Mouse (Mus musculus): Measurements from ENCODE around the gene Atp9a. TPM values are rescaled to one million over a fixed set of nuclear protein-coding genes. Genes with fewer than 3 reads are reported as not detected.

Atp9a gene
- total RNA-seq, 1 experiment: 41.5 TPM

DNA sequence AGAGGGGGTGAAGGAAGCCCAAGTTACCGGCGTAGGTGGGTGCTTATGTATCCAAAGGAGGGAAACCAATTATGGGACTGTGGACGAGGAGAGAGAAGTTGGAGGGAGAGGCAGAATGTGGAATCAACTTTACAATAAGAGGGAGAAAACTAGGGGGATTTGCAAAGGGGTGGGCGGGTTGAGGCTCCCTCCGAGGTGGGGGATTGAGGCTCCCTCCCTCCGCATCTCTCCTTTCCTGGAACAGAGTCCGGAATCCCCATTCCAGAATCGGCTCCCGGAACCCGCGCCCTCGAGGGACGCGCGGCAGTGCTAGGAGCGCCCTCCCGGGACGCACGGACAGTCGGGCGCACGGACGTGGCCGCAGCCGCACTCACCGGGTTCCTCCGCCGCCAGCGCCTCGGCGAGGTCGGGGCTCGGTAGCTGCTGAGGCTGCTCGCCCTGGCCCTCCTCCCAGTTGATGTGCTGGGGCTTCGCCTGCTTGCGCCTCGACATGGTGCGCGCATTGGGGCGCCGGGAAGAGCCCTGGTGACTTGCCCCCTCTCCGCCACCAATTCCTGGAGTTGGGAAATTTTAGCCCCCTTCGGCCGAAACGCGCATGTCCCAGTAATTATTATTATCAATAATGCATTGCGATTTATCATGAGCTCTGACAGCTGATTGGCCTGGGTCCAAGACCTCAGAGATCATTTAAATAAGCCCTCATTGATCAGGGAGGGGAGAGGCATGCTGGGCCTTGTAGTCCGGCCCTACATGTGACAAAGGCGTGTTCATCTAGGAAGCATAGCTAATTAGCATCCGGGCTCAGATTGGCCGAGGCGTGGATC lies 24.5 kb upstream of the Atp9a start:
- Histone ChIP-seq H3K9ac (ENCODE audit: insufficient read depth, low read depth, low read length, poor library complexity, severe bottlenecking) (peak overlapping the region; percentile 87), H3K4me1 (ENCODE audit: control insufficient read depth in 2 of 2, insufficient read depth in 2 of 2, low read length in 2 of 2, poor library complexity in 1 of 2) (peaks cover 9 to 16% of the 10 kb centered on the region in 2 experiments), H3K27ac (ENCODE audit: insufficient read depth, low read depth, low read length, poor library complexity, severe bottlenecking) (peak overlapping the region; percentile 99), H3K4me3 (ENCODE audit: insufficient read depth in 1 of 2, low read depth in 1 of 2, low read length in 2 of 2, poor library complexity in 1 of 2, severe bottlenecking in 1 of 2) (peak overlapping the region; percentile 87 to 91), H3K9me3 (ENCODE audit: control insufficient read depth, insufficient read depth, low read depth, low read length) (no peaks in the 10 kb centered on the region), H3K36me3 (ENCODE audit: control insufficient read depth, insufficient read depth, low read length, poor library complexity, severe bottlenecking) (no peaks in the 10 kb centered on the region)
- TF ChIP-seq ZNF384 (IDR thresholded peaks at IDR 0.05; ENCODE audit: low read depth, low read length) (no peak), HCFC1 (IDR thresholded peaks at IDR 0.05; ENCODE audit: borderline replicate concordance, insufficient read depth, low read length) (peak; percentile 94)
- peak; percentile 90 for DNase-seq (ENCODE audit: low read depth, low spot score)
- in situ Hi-C loops (cut with MboI; ENCODE audit: low sequenced_read_pairs in 2 of 2, unreplicated experiment in 2 of 2): no loop called here

- H3K9ac ChIP-seq (ENCODE audit: insufficient read depth, low read depth, low read length, poor library complexity, severe bottlenecking): peak overlapping the region; percentile 87
- H3K4me1 ChIP-seq (ENCODE audit: control insufficient read depth in 2 of 2, insufficient read depth in 2 of 2, low read length in 2 of 2, poor library complexity in 1 of 2): peaks cover 13 to 19% of the 10 kb centered on the region in 2 experiments
- H3K4me3 ChIP-seq (ENCODE audit: insufficient read depth in 1 of 2, low read depth in 1 of 2, low read length in 2 of 2, poor library complexity in 1 of 2, severe bottlenecking in 1 of 2): peak overlapping the region; percentile 87 to 91
- no peak for DNase-seq (ENCODE audit: low read depth, low spot score)
- H3K27ac ChIP-seq (ENCODE audit: insufficient read depth, low read depth, low read length, poor library complexity, severe bottlenecking): peak overlapping the region; percentile 99
- in situ Hi-C loops (cut with MboI; ENCODE audit: low sequenced_read_pairs in 2 of 2, unreplicated experiment in 2 of 2): no loop called here
- H3K9me3 ChIP-seq (ENCODE audit: control insufficient read depth, insufficient read depth, low read depth, low read length): no peaks in the 10 kb centered on the region
- peaks cover 3% of the 10 kb centered on the region; the same call in 1 of the 2 replicates for H3K36me3 ChIP-seq (ENCODE audit: control insufficient read depth, insufficient read depth, low read length, poor library complexity, severe bottlenecking)
- TF ChIP-seq CHD2 (IDR thresholded peaks at IDR 0.05; ENCODE audit: low read depth, low read length) (no peak), ZC3H11A (IDR thresholded peaks at IDR 0.05; ENCODE audit: borderline replicate concordance, low read depth, low read length) (no peak), HCFC1 (IDR thresholded peaks at IDR 0.05; ENCODE audit: borderline replicate concordance, insufficient read depth, low read length) (no peak), ZNF384 (IDR thresholded peaks at IDR 0.05; ENCODE audit: low read depth, low read length) (0 out of 2 replicates have a peak, but pooled peaks have one; percentile 9), MAFK (IDR thresholded peaks at IDR 0.05; ENCODE audit: insufficient read depth, low read depth, low read length) (no peak)
These were observed 23.7 kb upstream of the Atp9a start for GRCm38 (mm10) chr2:168765696-168766537.

DNA sequence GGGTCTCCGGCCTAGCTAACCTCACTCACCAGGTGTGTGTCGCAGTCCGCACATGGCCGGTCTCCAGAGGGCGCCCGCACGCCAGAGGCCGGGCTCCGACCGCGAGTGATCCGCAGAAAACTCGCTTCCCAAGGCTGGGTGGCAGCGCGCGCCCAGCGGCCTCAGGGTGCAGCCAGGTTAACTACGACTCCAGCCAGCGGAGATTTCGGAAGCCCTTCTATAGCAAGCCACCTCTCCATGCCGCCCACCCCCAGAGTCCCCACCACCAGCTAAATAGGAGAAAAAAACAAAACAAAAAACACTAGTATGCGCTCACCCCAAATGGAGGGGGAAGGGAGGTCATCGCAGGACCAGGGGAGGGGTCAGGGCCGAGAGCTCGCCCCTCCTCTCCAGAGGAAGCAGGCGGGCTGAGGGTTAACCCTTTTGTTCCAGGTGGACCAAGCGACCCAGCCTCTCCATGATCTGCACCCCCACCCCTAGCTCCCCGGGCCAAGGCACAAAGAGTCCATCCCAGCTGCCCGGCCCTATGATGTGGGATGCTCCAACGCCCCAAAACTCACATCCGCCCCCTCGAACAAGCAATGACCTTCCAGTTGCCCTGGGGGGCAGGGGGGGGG lies 23.0 kb upstream of the Atp9a start:
- TF ChIP-seq MAFK (IDR thresholded peaks at IDR 0.05; ENCODE audit: insufficient read depth, low read depth, low read length) (no peak), CHD2 (IDR thresholded peaks at IDR 0.05; ENCODE audit: low read depth, low read length) (peak; percentile 28; the same call in 1 of the 2 replicates), ZNF384 (IDR thresholded peaks at IDR 0.05; ENCODE audit: low read depth, low read length) (no peak), ZC3H11A (IDR thresholded peaks at IDR 0.05; ENCODE audit: borderline replicate concordance, low read depth, low read length) (no peak), HCFC1 (IDR thresholded peaks at IDR 0.05; ENCODE audit: borderline replicate concordance, insufficient read depth, low read length) (no peak)
- Histone ChIP-seq H3K9me3 (ENCODE audit: control insufficient read depth, insufficient read depth, low read depth, low read length) (no peaks in the 10 kb centered on the region), H3K9ac (ENCODE audit: insufficient read depth, low read depth, low read length, poor library complexity, severe bottlenecking) (peak overlapping the region; percentile 87), H3K27ac (ENCODE audit: insufficient read depth, low read depth, low read length, poor library complexity, severe bottlenecking) (peak overlapping the region; percentile 99), H3K4me3 (ENCODE audit: insufficient read depth in 1 of 2, low read depth in 1 of 2, low read length in 2 of 2, poor library complexity in 1 of 2, severe bottlenecking in 1 of 2) (peak overlapping the region; percentile 87 to 91), H3K4me1 (ENCODE audit: control insufficient read depth in 2 of 2, insufficient read depth in 2 of 2, low read length in 2 of 2, poor library complexity in 1 of 2) (peaks cover 13 to 17% of the 10 kb centered on the region in 2 experiments), H3K36me3 (ENCODE audit: control insufficient read depth, insufficient read depth, low read length, poor library complexity, severe bottlenecking) (peaks cover 3% of the 10 kb centered on the region; the same call in 1 of the 2 replicates)
- in situ Hi-C loops (cut with MboI; ENCODE audit: low sequenced_read_pairs in 2 of 2, unreplicated experiment in 2 of 2): no loop called here
- DNase-seq (ENCODE audit: low read depth, low spot score): no peak

DNA sequence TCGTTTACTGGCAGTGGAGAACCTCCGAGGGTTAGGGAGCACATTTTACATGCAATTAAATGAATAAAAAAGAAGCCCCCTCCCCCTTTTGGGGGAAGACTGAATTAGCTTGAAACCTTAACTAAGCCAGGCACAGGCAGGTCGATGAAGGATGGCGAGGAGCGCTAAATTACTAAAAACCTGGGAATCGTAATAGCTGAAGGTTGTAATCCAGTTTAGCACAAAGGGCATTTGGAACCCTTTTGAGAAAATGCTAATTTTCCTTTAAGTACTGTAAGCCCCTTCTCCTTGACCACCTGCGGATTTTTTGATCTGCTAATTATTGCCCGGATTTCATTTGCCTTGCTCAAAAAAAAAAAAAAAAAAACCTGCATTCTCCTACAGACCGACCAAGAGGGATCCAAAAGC lies 22.3 kb upstream of the Atp9a start:
- DNase-seq (ENCODE audit: low read depth, low spot score): no peak
- in situ Hi-C loops (cut with MboI; ENCODE audit: low sequenced_read_pairs in 2 of 2, unreplicated experiment in 2 of 2): no loop called here
- Histone ChIP-seq H3K9me3 (ENCODE audit: control insufficient read depth, insufficient read depth, low read depth, low read length) (no peaks in the 10 kb centered on the region), H3K9ac (ENCODE audit: insufficient read depth, low read depth, low read length, poor library complexity, severe bottlenecking) (peak overlapping the region; percentile 74; the same call in 1 of the 2 replicates), H3K27ac (ENCODE audit: insufficient read depth, low read depth, low read length, poor library complexity, severe bottlenecking) (peak overlapping the region; percentile 99), H3K4me3 (ENCODE audit: insufficient read depth in 1 of 2, low read depth in 1 of 2, low read length in 2 of 2, poor library complexity in 1 of 2, severe bottlenecking in 1 of 2) (peak overlapping the region; percentile 87 to 91), H3K4me1 (ENCODE audit: control insufficient read depth in 2 of 2, insufficient read depth in 2 of 2, low read length in 2 of 2, poor library complexity in 1 of 2) (peaks cover 13 to 15% of the 10 kb centered on the region in 2 experiments), H3K36me3 (ENCODE audit: control insufficient read depth, insufficient read depth, low read length, poor library complexity, severe bottlenecking) (peaks cover 6% of the 10 kb centered on the region; the same call in 1 of the 2 replicates)
- TF ChIP-seq ZNF384 (IDR thresholded peaks at IDR 0.05; ENCODE audit: low read depth, low read length): peak; percentile 97
- TF ChIP-seq CHD2 (IDR thresholded peaks at IDR 0.05; ENCODE audit: low read depth, low read length): no peak
